Mouse (Mus musculus): ENCODE data around the gene Mrps21.

The Mrps21 gene

GRCm38 (mm10) chr3:95855502-95856089, 15.7 kb downstream of the Mrps21 start, which contains the start of gene Prpf3:
Gene Prpf3, minus strand, starts transcription at chr3:95855885.
- DNase-seq (ENCODE audit: low spot score in 2 of 2) = peak; percentile 86 to 92

GRCm38 (mm10) chr3:95851317-95851716, 20.0 kb downstream of the Mrps21 start:
- no peak for DNase-seq (ENCODE audit: low spot score in 2 of 2)

GRCm38 (mm10) chr3:95850611-95851010, 20.7 kb downstream of the Mrps21 start:
- DNase-seq (ENCODE audit: low spot score in 2 of 2) = no peak

GRCm38 (mm10) chr3:95842503-95843214, 28.7 kb downstream of the Mrps21 start:
- DNase-seq (ENCODE audit: low spot score in 2 of 2) = no peak

- DNase-seq (ENCODE audit: low spot score in 2 of 2) = no peak
Measured at GRCm38 (mm10) chr3:95839250-95839649, 32.1 kb downstream of the Mrps21 start.

GRCm38 (mm10) chr3:95829053-95829452, 42.3 kb downstream of the Mrps21 start:
- no peak for DNase-seq (ENCODE audit: low spot score in 2 of 2)

- DNase-seq (ENCODE audit: low spot score in 2 of 2) = no peak
Measured at GRCm38 (mm10) chr3:95826275-95826674, 45.0 kb downstream of the Mrps21 start.

- peak in 1 of 2 experiments; percentile 7 for DNase-seq (ENCODE audit: low spot score in 2 of 2)
Measured at GRCm38 (mm10) chr3:95820046-95821010, 51.0 kb downstream of the Mrps21 start.

- DNase-seq (ENCODE audit: low spot score in 2 of 2) = peak; percentile 98 to 100
Measured at GRCm38 (mm10) chr3:95819351-95819985, 51.9 kb downstream of the Mrps21 start.

GRCm38 (mm10) chr3:95818571-95819288, 52.6 kb downstream of the Mrps21 start, which contains the start of gene Rprd2:
Gene Rprd2, minus strand, starts transcription at chr3:95818863.
- peak; percentile 45 to 75 for DNase-seq (ENCODE audit: low spot score in 2 of 2)

- DNase-seq (ENCODE audit: low spot score in 2 of 2) = peak in 1 of 2 experiments; percentile 22
Measured at GRCm38 (mm10) chr3:95818026-95818511, 53.2 kb downstream of the Mrps21 start.

- no peak for DNase-seq (ENCODE audit: low spot score in 2 of 2)
Measured at GRCm38 (mm10) chr3:95816681-95817080, 54.6 kb downstream of the Mrps21 start.
